Mouse (Mus musculus) lung, postnatal 25 days (tissue): ENCODE results near the gene Acod1.

Source experiments
- DNase-seq: peaks from one replicate; pipeline ENCODE4 v3.0.0; 2022; ENCODE audit warnings: low spot score

Gene Acod1

DNA sequence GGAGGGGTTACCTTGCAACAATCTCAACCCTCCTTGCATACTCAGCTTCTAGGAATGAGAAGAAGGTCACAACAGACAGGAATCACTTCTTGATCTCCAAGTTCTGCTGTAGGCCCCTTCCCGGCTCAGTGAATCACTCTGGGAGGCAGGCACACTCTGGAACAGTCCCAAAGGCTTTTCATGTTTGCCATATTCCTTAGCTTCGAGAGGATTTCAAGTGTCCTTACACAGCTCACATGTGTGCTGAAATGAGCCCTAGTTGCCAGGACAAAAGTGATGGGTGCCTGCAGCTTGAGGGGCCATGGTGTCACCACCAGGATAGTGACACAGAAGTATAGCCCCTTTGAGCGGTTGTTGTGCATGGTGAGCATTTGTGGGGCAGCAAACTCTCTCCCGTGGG lies 26.0 kb downstream of the Acod1 start:
- DNase-seq, result peak; percentile 55

DNA sequence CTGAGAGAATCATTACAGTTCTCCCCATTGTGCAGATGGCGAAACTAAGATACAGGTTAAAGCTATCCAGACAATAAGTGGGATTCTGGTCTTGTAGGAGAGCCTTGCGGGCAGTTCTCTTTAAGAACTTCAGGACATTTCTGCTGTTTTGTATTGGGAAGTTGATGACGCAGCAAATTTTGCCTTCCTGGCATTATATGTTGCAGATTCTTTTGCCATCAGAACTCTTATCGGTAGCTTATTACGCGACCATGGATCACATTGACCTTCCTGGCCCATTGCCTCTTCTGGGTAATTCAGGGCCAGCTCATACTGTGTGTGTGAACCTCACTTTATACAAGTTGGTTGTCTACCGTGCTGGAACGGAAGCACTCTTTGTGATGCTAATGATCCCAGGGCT lies 27.0 kb downstream of the Acod1 start:
- DNase-seq, result no peak

DNA sequence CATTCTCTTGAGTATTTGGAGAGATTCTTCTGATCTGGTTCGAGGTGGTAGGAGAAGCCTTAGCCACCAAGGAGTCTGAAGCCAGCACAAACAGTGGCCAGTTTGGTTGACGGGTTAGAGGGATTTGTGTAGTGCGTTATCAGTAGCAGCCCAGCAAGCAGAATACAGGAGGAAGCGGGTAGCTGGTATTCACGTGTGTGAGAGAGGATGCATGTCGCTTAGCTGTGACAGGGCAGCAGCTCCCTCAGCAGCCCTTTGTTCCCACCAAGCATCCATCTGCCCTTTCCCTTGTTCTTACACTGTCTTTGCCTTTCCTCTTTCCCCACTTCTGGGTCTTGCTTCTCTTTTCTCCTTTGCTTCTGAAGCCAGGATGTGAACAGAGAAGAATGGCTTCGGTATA lies 28.4 kb downstream of the Acod1 start:
- DNase-seq, result no peak

DNA sequence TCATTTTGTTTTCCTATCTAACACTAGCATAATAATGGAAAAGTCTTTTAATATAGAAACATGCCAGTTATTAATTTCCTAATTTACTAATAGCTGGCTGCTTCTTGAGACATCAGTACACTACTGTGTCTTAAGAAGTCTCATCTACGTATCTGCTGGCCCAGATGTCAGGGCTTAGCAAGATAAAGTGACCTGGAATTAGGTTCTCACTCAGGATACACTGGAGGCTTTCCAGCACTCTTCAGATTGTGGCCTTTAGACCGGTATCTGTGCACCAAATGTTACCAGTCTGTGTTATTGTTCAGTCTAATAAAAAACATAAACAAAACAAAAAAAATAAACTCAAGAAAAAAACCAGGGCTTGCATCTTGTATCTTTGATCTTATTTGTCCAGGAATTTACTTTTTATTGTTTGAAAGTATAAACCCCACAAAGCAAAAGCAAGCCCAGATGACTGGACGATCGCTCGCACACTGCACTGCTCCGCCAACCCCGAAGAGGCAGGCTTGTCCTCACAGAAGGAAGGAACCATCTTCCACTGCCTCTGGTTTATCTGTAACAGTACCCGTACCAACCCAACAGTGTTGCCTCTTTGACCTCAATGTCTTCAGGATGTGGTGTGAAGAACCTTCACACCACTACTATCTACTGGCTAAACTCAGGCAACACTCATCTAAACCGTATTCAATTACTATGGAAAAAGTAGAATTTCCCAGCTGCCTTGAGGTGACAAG lies 30.7 kb downstream of the Acod1 start:
- DNase-seq, result no peak

DNA sequence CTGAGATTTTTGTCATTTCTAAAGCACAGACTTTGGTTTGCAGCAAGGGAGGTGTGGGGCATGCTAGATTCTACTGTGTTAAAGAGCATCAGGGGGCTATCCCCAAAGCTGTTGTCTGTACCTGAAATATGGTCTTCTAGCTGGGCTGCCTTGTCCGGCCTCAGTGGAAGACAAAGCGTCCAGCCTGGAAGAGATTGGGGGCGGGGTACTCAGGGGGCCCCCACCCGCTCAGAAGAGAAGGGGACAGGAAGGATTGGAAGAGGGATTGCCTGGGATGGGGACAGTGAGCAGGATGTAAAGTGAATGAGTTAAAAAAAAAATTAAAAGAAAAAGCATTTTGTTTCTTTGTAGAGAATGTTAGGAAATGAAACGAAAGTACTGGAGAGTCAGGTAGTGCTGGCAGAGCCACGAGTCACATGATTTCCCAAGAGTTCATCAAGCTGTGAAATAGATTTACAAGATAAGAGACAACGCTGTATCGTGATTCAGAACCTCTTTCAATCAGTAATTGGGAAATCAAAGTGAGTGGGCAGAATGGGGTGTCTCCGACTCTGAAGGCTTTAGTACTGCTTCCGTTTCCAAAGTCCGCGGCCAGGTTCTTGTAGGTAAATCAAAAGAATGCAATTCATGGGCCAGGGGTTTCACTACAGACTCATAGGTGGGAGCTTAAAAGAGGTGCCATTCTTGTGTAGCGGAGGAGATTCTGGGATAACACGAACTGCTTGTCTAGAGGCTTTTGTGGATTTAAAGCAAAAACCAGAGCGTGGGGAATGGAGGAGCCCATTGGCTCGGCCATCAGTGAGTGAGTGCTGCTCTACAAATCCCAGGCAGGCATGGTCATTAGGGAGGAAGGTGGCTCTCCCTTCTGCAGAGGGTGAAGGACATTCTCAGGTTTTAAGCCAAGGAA lies 31.5 kb downstream of the Acod1 start:
- no peak for DNase-seq

DNA sequence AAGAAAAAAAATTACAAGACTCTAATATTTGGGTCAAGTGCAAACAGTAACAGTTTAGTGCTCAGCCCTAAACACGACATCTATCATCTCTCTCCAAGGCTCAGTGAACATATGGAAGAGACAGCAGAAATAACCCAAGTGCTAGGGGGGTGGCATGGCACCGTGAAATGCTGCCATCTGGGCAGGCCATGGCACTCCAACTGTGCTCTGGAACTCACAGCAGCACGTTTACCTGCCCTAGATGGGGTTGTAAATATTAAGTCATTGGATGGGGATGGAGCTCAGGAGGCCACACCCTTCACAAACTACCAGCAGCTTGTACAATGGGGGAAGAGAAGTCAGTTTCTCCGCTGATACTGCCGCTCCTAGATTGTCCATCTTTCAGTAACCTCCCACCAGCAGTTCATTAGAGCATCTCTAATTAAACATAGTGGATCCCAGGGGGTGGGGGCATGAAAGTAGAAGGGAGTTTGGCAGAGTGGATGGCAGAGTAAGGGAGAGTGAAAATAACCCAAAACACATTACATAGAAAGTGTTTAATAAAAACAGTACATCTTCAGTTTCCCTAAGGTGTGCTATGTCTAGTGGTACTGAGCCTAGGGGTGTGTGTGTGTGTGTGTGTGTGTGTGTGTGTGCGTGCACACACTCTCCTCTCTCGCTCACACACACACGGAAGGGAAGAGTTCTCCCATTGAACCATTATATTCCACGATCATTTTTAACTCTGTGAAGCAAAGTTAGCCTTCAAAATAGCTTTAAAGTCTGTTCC lies 32.6 kb downstream of the Acod1 start:
- no peak for DNase-seq

DNA sequence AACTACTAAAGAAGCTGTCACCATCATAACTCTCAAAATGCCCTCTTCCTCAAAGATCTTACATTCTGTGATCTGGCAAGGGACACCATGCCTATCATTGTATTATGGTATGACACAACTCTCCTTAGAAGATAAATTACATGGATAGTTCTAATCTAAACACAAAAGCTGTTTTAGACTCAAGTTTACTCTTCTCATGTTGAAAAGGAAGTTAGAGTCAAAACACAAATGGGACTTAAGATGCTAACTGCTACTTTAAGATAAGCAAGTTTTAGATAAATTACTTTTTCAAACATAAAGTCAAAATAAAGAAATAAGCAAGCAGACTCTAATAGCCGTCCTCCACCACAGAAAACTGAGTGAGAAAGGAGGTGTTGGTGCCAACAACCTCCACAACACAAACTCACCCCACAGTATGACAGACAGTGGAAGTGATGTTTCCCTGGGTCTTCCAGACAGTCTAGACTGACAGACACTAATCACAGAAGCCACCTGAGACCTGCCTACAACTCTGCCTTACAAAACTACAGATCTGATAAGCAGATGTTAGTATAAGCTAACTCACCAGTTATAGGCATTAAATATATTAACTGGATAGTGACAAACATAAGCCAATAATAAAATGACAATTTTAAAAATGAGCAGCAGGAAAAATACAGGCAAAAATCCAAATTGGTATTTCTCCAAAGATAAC lies 39.2 kb downstream of the Acod1 start:
- no peak for DNase-seq

DNA sequence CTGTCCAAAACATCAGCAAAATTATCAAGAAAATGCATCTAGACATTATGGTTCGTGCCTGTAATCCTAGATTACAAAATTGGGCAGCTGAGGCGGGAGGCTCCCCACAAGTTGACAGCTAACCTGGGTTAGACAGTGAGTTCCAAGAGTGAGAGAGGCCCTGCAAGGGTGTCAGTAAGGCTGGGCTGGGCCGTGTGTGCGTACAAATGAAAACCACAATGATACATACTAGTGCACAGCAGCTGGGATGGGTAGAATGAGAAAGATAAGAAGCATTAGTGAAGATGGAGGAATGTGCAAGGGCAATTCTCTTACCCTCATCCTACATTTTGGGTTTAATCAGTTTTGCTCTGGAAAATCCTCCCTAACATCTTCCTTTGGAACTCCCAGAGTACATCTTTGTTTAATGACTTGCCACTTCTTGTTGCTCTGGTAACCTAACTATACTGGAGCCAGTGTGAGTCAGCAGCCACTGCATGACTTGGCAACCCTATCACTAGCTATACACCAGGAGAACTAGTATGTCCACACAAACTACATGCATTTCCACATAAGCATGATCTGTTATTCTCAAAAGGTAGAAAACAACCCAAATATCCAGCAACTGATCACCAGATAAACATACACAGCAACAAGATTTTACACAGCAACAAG lies 40.0 kb downstream of the Acod1 start:
- DNase-seq, result no peak

DNA sequence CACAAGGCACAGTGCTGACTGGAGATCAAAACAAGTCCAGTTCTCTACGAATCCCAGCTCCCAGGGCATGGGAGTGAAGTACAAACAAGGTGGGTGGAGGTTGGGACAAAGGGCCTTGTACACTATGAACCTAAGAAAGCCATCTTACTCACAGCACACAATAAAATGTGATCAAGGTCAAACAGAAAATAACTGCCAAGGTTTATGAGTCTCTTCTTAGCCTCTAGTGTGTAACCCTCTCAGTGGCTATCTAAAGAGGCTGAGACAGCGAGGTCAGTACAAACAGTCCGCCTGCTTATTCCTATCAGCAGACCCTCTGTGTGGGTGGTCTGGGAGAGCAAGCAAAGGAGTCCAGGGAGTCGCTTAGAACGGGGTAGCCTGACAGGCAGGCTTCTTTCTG lies 41.1 kb downstream of the Acod1 start:
- DNase-seq, result no peak

DNA sequence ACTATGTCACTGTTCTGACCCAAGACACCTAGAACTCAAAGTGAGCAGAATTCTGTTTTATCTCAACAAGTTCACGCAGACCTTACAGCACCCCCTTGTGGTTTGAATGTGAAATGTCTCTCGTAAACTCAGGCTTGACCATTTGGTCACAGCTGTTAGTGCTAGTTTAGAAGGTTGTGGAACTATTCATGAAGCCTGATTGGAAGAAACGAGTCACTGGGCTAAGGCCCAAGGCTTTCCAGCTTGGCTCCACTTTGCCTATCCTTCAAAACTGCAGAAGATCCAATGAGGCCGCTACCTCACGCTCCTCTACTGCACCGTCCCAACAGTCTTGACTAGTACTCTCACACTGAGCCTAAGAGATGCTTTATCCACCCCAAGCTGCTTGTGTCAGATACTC lies 41.8 kb downstream of the Acod1 start:
- peak; percentile 72 for DNase-seq

DNA sequence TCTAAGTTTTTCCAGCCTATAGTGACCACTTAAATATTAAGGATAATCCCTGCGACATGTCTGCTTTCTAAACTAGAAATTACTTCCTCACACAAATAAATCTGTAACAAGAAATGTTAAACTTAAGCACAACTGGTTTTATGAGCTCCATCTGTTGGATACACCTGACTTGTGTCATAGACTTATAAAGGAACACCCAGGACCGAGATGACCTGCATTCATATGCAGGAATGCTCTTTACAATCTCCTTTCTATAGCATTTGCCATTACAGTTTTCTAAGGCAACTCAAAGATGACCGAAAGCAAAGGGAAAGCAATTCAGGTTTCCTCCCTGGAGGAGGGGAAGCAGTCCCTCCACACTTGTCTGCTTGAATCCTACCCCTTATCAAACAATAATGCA lies 46.5 kb downstream of the Acod1 start:
- DNase-seq, result no peak

DNA sequence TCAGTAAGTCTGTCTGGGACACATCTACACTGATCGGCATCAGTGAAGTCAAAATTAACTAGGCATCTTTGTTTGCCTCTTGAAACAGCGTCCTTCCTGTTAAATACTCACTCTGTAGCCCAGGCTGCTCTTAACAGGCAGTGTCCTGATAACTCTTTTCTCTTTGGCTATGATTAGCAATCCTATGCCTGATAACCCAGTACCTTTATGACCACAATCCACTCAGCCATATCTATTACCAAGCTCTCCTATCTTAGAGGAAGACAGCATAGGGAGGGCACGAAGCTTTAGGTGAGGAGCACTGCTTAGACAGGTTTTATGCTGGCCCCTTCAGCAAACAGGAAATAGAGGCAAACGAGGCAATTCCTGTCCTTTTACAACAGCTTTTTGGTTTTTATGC lies 46.9 kb downstream of the Acod1 start:
- DNase-seq, result no peak

DNA sequence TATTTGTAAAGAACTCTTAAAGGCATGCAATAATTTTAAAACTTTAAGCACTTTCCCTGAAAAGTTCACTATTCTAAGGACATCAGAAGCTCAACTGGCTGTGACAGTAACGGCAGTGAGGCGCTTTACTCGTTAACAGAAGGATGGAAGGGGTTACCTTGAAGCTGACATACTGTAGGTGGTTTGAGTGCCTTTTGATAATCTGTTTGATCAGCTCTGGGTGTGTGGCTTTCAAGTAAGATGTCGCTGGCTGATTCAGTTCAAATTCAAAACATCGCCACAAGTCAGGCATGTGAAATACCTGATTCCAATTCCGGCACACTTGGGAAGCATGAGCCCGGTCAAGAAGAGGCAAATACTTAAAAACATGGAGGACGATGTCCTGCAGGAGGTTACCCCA lies 48.3 kb downstream of the Acod1 start:
- no peak for DNase-seq

DNA sequence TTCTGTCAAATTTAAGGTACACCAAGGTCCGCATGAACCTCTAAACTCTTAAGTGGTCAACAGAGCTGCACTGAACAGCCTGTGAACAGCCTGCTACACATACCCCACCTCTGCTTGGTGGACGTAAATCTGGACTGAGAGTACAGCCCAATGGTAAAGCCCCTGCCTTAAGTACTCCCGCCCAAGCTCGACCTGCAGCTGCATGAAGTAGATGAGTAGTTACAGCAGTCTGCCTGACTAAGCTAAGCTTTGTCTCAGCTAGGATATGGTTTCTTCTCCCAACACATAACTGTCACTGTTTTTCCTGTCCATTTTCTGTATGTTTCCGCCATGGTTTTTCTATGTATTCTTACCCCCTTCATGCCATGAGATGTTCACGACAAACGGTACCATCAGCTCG lies 49.0 kb downstream of the Acod1 start:
- DNase-seq, result no peak

DNA sequence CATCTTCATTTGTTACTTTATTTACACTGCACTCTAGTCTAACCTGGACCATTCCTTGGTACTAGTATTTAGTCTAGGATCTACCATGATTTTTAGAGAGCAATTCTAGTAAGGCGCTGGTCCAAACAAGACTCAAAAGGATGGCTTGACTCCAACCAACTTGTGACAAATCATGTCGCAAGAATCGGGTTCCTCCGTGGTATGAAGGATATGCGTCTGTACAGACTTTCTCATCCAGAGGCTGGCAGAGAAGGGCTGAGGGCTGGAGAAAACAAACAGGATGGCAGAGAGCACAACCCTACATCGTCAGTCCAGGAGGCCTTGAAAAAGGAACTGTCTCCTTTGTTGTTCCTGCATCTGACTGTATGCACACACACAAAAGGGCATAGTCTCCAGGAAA lies 49.8 kb downstream of the Acod1 start:
- peak; percentile 52 for DNase-seq

DNA sequence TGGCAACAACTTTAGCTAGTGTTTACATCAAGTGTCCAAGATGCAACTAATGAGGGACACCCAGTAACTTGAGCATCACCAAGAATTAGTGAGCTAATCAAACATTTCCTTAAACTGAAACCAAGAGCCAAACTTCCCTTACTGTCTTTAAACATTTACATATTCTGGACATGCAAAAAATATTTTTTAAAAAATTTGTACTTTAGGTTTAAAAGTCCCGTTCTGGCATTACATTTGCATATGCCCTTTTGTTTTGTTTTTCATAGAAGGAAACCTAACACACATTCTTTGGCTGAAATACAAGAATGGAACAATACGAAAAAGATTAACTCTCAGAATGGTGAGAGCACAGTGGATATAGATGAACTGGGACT lies 51.4 kb downstream of the Acod1 start:
- no peak for DNase-seq

DNA sequence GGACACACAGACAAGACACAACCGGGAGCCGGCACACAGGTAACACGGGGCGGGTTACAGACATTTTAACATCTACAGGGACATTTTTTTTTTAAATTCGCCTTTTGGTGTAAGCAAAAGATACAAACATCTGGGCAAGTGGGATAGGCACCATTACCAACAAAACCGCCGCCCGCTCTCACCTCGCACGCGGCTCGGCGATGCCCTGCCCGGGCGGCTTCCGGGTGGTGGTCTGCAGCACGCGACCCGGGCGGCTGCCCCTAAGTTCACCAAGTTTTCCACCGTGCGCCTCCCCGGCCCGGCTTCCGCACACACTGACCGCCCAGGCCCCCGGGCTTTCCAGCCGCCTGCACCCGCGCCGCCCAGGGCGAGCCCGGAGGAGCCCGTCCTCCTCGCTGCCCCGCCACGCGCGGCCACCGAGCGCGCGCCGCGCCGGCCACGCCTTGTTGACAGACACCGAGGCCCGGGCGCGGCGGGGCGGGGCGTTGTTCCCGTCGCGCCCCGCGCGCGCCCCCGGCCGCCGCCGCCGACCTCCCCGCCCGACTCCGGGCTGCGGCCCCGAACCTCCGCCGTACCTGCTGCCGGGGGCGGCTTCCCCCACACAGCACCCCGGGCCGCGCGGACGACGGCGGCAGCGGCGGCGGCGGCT lies 51.9 kb downstream of the Acod1 start:
- peak; percentile 87 for DNase-seq

DNA sequence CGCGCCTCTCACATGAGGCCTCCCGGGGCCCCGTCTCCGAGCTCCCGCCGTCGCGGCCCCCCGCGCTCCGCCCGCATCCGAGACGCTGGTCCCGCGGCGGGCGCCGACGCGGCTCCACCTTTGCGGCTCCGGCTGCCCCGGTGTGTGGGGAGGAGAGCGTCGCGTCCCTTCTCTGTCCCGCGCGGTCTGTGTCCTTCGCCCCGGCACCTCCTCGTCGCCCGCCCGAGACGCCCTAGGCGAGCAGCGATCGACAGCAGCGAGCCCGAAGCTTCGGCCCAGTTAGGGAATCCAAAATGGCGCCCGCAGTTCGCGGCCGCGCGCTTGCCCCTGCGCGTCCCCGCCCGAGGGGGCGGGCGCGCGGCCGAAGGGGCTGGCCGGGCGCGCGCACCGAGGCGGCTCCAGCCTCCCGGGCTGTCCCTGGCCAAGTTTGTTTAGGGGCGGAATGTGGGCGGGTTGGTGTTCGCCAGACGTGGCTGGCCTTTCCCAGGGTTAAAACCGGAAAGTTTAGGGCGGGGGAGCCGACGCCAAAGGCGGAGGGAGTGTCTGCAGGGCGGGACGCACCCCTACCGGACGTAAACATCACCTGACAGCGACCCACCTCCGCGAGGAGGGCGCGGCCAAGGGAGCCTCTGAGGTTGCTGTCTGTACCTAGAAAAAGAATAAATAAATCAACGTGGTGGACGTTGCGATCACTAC lies 52.6 kb downstream of the Acod1 start, which contains the start of gene Fbxl3:
TSS of gene Fbxl3 (minus strand) at position 329 of the 696 bp plus-strand sequence.
- DNase-seq, result peak; percentile 97

DNA sequence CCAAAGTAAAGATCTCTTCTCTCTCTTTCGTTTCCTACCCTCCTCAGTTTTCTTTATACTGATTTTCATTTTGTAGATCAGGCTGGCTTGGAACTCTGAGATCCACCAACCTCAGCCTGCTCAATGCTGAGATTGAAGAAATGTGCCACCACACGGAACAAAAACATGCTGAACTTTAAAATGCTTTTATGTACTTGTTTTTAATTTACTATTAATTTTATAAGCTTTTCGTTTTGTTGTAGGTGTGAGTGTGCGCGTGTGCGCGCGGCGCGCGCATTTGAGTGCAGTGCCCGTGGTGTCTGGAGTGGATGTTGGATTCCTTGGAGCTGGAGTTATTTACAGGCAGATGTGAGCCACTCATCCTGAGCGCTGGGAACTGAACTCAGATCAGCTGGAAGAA lies 53.5 kb downstream of the Acod1 start:
- DNase-seq, result no peak

DNA sequence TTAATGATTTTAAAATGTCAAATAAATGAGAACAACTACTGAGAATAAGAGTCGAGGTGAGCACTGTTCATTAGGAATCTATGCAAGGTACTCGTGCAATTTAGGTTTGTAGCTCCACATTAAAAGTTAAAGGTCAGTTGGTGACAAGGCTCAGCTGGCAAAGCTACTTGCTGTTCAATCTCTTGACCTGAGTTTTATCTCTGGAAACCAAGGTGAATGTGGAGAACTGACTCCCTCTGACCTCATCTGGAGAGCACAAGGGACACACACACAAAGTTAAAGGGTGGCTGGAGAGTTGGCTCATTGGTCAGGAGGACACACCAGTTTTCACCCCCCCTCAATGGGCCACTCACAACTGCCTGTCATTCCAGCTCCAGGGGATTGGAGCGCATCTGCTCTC lies 54.4 kb downstream of the Acod1 start:
- DNase-seq, result no peak
